Mouse (Mus musculus) neural tube, embryonic 11.5 days (tissue): Measurements from ENCODE around the gene Gcnt2. TPM values are rescaled to one million over a fixed set of nuclear protein-coding genes. Genes with fewer than 3 reads are reported as not detected.
"Not testable (repeated sequence)": the region's sequence is repeated elsewhere in the genome, so short reads cannot be mapped to it uniquely, and the experiment has no call there.

Source experiments
- ATAC-seq: fragments of 200-750 bp; cut with Nextera tagmentation; 2 replicates; pipeline ENCODE4 v1.8.0; 2017; ENCODE audit warnings: moderate number of reproducible peaks, mild to moderate bottlenecking, moderate TSS enrichment, moderate library complexity; ENCODE audit not compliant: insufficient read depth, low FRiP score, low TSS enrichment
- DNase-seq: peaks from one replicate; pipeline ENCODE4 v3.0.0-alpha.2; 2015; ENCODE audit warnings: low spot score
- H3K27ac ChIP-seq: fragments of 300-500 bp; sonication (generic); 2 replicates; pipeline ENCODE4 v1.5.1; 2014; ENCODE audit warnings: low read depth, mild to moderate bottlenecking, low read length
- H3K27me3 ChIP-seq: fragments of 300-500 bp; sonication (generic); 2 replicates; pipeline ENCODE4 v1.6.1; 2014; ENCODE audit warnings: mild to moderate bottlenecking, low read length, mixed read lengths; ENCODE audit not compliant: control insufficient read depth, insufficient read depth
- H3K36me3 ChIP-seq: fragments of 300-500 bp; sonication (generic); 2 replicates; pipeline ENCODE4 v1.6.1; 2014; ENCODE audit warnings: mild to moderate bottlenecking, low read length, moderate library complexity, mixed read lengths; ENCODE audit not compliant: control insufficient read depth, insufficient read depth
- H3K4me1 ChIP-seq: fragments of 300-500 bp; sonication (generic); 2 replicates; pipeline ENCODE4 v1.6.1; 2014; ENCODE audit warnings: low read length, mixed read lengths; ENCODE audit not compliant: control insufficient read depth, insufficient read depth
- H3K4me2 ChIP-seq: fragments of 300-500 bp; sonication (generic); 2 replicates; pipeline ENCODE4 v1.6.1; 2014; ENCODE audit warnings: low read depth, mild to moderate bottlenecking, moderate library complexity
- H3K4me3 ChIP-seq: fragments of 300-500 bp; sonication (generic); 2 replicates; pipeline ENCODE4 v1.5.1; 2014; ENCODE audit warnings: low read depth, low read length
- H3K9ac ChIP-seq: fragments of 300-500 bp; sonication (generic); 2 replicates; pipeline ENCODE4 v1.6.1; 2014; ENCODE audit warnings: mild to moderate bottlenecking, low read length
- H3K9me3 ChIP-seq: fragments of 300-500 bp; sonication (generic); 2 replicates; pipeline ENCODE4 v1.6.1; 2016; ENCODE audit warnings: low read length; ENCODE audit not compliant: control insufficient read depth
- WGBS: fragments of 180-500 bp; shearing (Covaris S2); extraction: QIAGEN DNeasy Blood & Tissue Kit; methylation state at CpG from one replicate; pipeline ENCODE4 v1.1.7; 2014; 5-methylcytosine and 5-hydroxymethylcytosine counted together
- polyA plus RNA-seq: library from polyadenylated mRNA; unstranded; fragments of >200 nt; fragmentation: Nextera tagmentation; extraction: Ambion mirVana; gene quantifications from 2 replicates; pipeline ENCODE4 v1.2.1, GENCODE M21; 2014

The Gcnt2 gene
- polyA plus RNA-seq, 1 experiment from 2014 or later = 6.9 TPM

DNA sequence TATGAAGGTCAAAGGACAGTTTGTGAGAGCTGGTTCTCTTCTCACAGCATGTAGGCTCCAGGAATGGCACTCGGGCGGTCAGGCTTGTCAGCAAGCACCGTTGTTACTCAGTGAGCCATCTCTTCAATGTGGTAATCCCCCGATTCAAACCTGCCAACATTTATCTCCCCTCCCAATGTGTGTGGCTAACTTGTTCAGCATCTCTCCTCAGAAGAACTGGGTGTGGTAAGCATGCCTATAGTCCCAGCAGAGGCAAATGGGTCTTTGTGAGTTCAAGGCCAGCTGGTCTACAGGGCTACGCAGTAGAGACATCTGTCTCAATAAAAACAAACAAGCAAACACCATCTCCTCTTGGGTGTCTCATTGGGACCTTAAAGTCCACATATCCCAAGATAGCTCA is 113.4 kb downstream of the Gcnt2 start:
- H3K4me1 ChIP-seq = no peaks in the 10 kb centered on the region
- no peaks in the 10 kb centered on the region for H3K27me3 ChIP-seq
- ATAC-seq (no peak), DNase-seq (no peak)
- no peak overlapping the region for H3K27ac ChIP-seq
- H3K4me3 ChIP-seq = no peak overlapping the region
- 92% methylated on average over 5 of the region's 5 CpGs for WGBS
- H3K9ac ChIP-seq = no peak overlapping the region
- no peak overlapping the region for H3K4me2 ChIP-seq
- H3K9me3 ChIP-seq = no peaks in the 10 kb centered on the region
- no peaks in the 10 kb centered on the region for H3K36me3 ChIP-seq

DNA sequence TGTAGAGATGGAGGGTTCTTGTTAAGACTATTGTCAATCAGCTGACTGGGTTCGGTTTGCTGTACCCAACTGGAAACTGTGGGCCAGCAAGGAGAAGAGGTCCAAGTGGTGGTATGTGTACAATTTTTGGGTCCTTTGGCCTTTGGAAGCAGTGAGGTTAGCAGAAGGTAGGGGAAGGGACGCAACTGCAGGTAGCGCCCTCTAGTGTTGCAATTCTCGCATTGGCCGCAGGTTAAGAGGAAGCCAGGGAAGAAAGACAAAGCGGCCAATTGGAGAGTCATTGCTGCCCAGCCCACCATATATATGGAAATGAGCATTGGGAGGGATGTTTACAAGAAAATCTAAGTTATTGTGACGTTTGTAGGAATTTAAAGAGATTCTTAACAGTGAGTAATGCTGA is 118.1 kb downstream of the Gcnt2 start:
- H3K27me3 ChIP-seq = no peaks in the 10 kb centered on the region
- H3K4me2 ChIP-seq = no peak overlapping the region
- H3K4me3 ChIP-seq = no peak overlapping the region
- no peak overlapping the region for H3K9ac ChIP-seq
- H3K36me3 ChIP-seq = no peaks in the 10 kb centered on the region
- no peaks in the 10 kb centered on the region for H3K4me1 ChIP-seq
- H3K27ac ChIP-seq = no peak overlapping the region
- WGBS = 11% methylated on average over 7 of the region's 7 CpGs
- ATAC-seq (no peak), DNase-seq (peak; percentile 48)
- H3K9me3 ChIP-seq = no peaks in the 10 kb centered on the region

DNA sequence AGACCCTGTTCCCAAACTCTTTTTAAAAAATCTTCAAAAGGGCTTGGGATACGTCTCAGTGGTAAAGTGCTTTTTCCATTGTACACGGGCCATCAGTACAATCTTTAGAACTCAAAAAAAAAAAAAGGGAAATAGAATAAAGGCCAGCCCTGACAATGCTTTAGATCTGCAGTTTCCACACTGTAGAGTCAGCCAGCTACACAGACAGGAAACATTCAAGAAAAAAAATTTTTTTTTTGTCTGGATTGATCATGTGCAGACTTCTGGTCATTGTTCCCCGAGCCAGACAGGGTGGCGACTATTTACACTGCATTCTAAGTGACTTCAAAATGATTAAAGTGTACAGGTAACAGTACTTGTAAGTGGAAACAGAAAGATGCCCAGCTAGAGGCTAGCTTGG is 119.1 kb downstream of the Gcnt2 start:
- H3K27ac ChIP-seq = no peak overlapping the region
- no peaks in the 10 kb centered on the region for H3K4me1 ChIP-seq
- H3K27me3 ChIP-seq = no peaks in the 10 kb centered on the region
- no peaks in the 10 kb centered on the region for H3K9me3 ChIP-seq
- no peak for DNase-seq
- H3K4me2 ChIP-seq = no peak overlapping the region
- no peak for ATAC-seq
- no peak overlapping the region for H3K4me3 ChIP-seq
- WGBS = 83% methylated on average over 4 of the region's 4 CpGs
- no peaks in the 10 kb centered on the region for H3K36me3 ChIP-seq
- H3K9ac ChIP-seq = no peak overlapping the region

DNA sequence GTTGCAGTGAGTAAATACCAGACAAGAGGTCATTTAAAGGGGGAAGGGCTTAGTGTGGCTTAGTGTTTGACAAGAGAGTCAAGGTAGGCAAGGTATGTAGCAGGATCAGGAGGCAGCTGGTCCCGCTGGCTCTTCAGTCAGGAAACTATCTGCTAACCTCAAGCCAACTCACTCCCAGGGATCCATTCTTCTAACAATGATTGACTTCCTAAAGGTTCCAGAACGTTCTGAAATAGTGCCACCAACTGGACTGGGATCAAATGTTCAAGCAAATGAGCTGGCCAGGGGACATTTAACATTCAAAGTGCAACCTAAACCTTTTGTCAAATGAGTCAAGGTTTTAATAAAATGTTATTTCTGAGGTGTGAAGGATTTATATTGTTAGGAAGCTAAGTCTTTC is 119.8 kb downstream of the Gcnt2 start:
- ATAC-seq (no peak), DNase-seq (no peak)
- Histone ChIP-seq H3K4me1 (no peaks in the 10 kb centered on the region), H3K27ac (no peak overlapping the region), H3K36me3 (no peaks in the 10 kb centered on the region), H3K4me2 (no peak overlapping the region), H3K27me3 (no peaks in the 10 kb centered on the region), H3K4me3 (no peak overlapping the region), H3K9me3 (no peaks in the 10 kb centered on the region), H3K9ac (no peak overlapping the region)
- 68% methylated on average over 2 of the region's 2 CpGs for WGBS

DNA sequence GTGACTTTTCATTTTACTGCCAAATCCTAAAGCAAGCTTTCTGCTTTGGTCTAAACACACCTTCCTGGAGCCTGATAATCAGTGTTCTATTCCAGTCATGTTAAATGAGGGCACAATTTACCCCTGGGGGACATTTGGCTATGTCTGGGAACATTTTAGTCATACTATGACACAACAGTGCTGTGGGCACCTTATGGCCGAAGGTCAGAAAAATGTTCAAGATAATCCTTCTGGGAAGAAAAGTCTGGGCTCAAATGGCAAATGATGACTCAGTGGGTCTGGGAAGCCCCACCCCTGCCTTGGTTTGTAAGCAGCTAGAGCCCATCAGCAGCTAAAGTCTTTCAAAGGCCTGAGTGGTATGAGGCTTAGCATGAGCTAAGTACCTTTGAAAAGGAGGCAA is 123.2 kb downstream of the Gcnt2 start:
- ATAC-seq (no peak), DNase-seq (no peak)
- no peaks in the 10 kb centered on the region for H3K9me3 ChIP-seq
- no peak overlapping the region for H3K27ac ChIP-seq
- no peaks in the 10 kb centered on the region for H3K36me3 ChIP-seq
- no peaks in the 10 kb centered on the region for H3K27me3 ChIP-seq
- H3K4me3 ChIP-seq = no peak overlapping the region
- 92% methylated on average over 1 of the region's 1 CpGs for WGBS
- H3K4me2 ChIP-seq = no peak overlapping the region
- no peak overlapping the region for H3K9ac ChIP-seq
- H3K4me1 ChIP-seq = no peaks in the 10 kb centered on the region

DNA sequence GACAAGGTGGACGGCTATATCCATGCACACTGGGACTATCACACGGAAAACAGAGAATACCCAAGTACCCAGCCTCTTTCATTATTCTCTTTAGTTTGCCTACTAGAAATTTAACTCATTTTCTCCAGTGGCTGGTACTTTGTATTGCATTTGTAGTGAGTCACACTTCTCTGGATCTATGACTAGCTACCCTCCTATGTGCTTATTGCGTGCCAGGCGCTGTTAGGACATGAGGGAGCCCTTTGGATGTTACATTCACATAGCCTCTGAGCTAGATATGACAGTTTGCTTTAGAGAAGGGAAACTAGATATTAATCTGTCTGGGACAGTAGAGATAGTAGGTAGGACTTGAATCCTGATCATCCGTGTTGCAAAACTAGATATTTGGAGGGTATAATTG is 126.5 kb downstream of the Gcnt2 start:
- no peaks in the 10 kb centered on the region for H3K36me3 ChIP-seq
- H3K9ac ChIP-seq = no peak overlapping the region
- no peak overlapping the region for H3K4me3 ChIP-seq
- no peaks in the 10 kb centered on the region for H3K9me3 ChIP-seq
- 96% methylated on average over 5 of the region's 5 CpGs for WGBS
- no peak for DNase-seq
- H3K27ac ChIP-seq = no peak overlapping the region
- no peak overlapping the region for H3K4me2 ChIP-seq
- no peaks in the 10 kb centered on the region for H3K27me3 ChIP-seq
- ATAC-seq = no peak
- H3K4me1 ChIP-seq = no peaks in the 10 kb centered on the region

DNA sequence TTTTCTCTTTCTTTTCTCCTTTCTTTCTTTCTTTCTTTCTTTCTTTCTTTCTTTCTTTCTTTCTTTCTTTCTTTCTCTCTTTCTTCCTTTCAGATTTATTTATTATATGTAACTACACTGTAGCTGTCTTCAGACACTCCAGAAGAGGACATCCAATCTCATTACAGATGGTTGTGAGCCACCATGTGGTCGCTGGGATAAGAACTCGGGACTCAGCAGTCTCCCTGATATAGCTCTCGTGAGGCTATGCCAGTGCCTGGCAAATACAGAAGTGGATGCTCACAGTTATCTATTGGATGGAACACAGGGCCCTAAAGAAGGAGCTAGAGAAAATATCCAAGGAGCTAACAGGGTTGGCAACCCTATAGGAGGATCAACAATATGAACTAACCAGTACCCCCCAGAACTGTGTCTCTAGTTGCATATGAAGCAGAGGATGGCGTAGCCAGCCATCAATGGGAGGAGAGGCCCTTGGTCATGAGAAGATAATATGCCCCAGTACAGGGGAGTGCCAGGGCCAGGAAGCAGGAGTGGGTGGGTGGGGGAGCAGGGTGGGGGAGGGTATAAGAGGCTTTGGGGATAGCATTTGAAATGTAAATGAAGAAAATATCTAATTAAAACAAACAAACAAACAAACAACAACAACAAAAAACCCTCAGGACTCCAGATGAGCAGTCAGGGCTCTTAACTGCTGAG is 128.2 kb downstream of the Gcnt2 start:
- not testable (repeated sequence) for H3K9ac ChIP-seq, H3K4me1 ChIP-seq, H3K4me3 ChIP-seq, H3K9me3 ChIP-seq, H3K4me2 ChIP-seq, H3K27me3 ChIP-seq, H3K36me3 ChIP-seq, DNase-seq, H3K27ac ChIP-seq, ATAC-seq
- 69% methylated on average over 4 of the region's 4 CpGs for WGBS

DNA sequence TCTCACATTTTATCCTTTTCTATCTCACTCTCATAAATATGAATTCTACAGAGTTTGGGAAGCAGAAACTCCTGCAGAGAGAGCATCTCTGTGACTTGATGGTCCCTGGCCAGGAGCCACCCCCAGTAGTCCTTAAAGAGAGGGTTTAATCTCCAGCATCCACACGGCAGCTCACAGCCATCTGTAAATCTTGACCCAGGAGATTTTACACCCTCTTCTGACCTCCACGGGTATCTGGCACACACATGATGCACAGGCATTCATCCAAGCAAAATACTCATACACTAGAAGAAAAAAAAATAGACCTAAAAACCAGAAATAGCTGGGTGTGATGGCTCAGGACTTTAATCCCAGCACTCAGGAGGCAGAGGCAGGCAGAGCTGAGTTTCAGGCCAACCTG is 128.9 kb downstream of the Gcnt2 start:
- no peak overlapping the region for H3K4me2 ChIP-seq
- WGBS = 67% methylated on average over 2 of the region's 2 CpGs
- H3K9me3 ChIP-seq = no peaks in the 10 kb centered on the region
- DNase-seq = no peak
- H3K4me3 ChIP-seq = no peak overlapping the region
- H3K9ac ChIP-seq = no peak overlapping the region
- H3K27me3 ChIP-seq = no peaks in the 10 kb centered on the region
- no peak for ATAC-seq
- H3K27ac ChIP-seq = no peak overlapping the region
- H3K36me3 ChIP-seq = no peaks in the 10 kb centered on the region
- no peaks in the 10 kb centered on the region for H3K4me1 ChIP-seq

DNA sequence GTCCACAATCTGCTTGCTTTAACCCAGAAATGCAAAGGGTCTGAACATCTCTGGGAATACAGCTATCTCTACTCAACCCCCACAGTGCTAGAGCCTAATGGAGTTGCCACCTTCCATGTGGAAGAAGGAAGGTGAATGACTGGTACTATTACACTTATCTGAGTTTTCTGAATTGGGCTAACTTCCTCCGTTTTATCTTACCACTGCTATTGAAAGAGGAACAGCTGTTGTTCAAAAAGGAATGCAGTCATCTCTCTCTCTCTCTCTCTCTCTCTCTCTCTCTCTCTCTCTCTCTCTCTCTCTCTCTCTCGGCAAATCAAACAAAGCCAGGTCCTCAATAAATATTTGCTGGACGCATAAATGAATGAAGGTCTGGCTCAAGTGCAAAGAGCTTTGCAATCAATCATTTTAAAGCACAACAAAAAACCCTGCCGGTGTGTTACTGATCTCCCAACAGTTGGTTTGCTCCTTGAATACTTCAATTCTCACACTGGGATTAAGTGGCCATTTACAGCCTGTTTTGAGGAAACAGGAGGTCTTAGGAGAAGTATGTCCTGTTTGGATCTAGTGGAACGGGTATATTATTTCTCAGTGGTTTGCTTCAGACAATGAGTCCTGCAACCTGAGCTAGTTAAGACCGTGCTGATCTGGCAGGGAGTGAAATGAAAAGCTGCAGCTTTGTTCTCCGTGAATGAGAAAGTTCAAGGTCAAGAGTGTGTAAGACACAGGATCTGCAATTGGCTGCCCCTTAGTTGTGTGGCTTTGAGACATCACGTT is 135.1 kb downstream of the Gcnt2 start:
- H3K4me2 ChIP-seq = no peak overlapping the region

More for the DNA sequence above, 135.1 kb downstream of the Gcnt2 start:
- Histone ChIP-seq H3K27me3 (no peaks in the 10 kb centered on the region), H3K27ac (no peak overlapping the region), H3K4me3 (no peak overlapping the region), H3K9me3 (no peaks in the 10 kb centered on the region), H3K9ac (no peak overlapping the region), H3K36me3 (no peaks in the 10 kb centered on the region), H3K4me1 (peaks cover 5% of the 10 kb centered on the region)
- DNase-seq = no peak
- ATAC-seq = no peak
- WGBS = 27% methylated on average over 8 of the region's 8 CpGs
